Mouse (Mus musculus) kidney, postnatal 0 days (tissue): ENCODE results near the gene Prss29. TPM values are rescaled to one million over a fixed set of nuclear protein-coding genes. Genes with fewer than 3 reads are reported as not detected.

Source experiments
- ATAC-seq: fragments of 200-750 bp; cut with Nextera tagmentation; replicated peaks from 2 replicates; pipeline ENCODE4 v1.8.0; 2017; ENCODE audit warnings: low read depth, moderate number of reproducible peaks, moderate TSS enrichment, moderate library complexity; ENCODE audit not compliant: low FRiP score
- DNase-seq: peaks from one replicate; pipeline ENCODE4 v3.0.0-alpha.2; 2016; ENCODE audit warnings: low spot score
- H3K27ac ChIP-seq: fragments of 300-500 bp; sonication (generic); 2 replicates; pipeline ENCODE4 v1.5.1; 2014; ENCODE audit warnings: mild to moderate bottlenecking
- H3K27me3 ChIP-seq: fragments of 300-500 bp; sonication (generic); 2 replicates; pipeline ENCODE4 v1.6.1; 2014; ENCODE audit warnings: low read length, mixed read lengths; ENCODE audit not compliant: insufficient read depth
- H3K36me3 ChIP-seq: fragments of 300-500 bp; sonication (generic); 2 replicates; pipeline ENCODE4 v1.6.1; 2014; ENCODE audit warnings: low read length, mixed read lengths; ENCODE audit not compliant: insufficient read depth
- H3K4me1 ChIP-seq: fragments of 300-500 bp; sonication (generic); replicated peaks from 2 replicates; pipeline ENCODE4 v1.6.1; 2014; ENCODE audit warnings: antibody characterized with exemption, low read length, mixed read lengths; ENCODE audit not compliant: insufficient read depth
- H3K4me2 ChIP-seq: fragments of 300-500 bp; sonication (generic); 2 replicates; pipeline ENCODE4 v1.6.1; 2014; ENCODE audit warnings: mild to moderate bottlenecking, low read length, moderate library complexity, mixed read lengths
- H3K4me3 ChIP-seq: fragments of 300-500 bp; sonication (generic); replicated peaks from 2 replicates; pipeline ENCODE4 v1.5.1; 2014; ENCODE audit warnings: low read depth, low read length
- H3K9ac ChIP-seq: fragments of 300-500 bp; sonication (generic); 2 replicates; pipeline ENCODE4 v1.6.1; 2014; ENCODE audit warnings: low read depth, low read length
- H3K9me3 ChIP-seq: fragments of 300-500 bp; sonication (generic); replicated peaks from 2 replicates; pipeline ENCODE4 v1.6.1; 2016; ENCODE audit warnings: low read length, inconsistent platforms, mixed read lengths
- CTCF ChIP-seq: IDR thresholded peaks from 2 replicates; pipeline ENCODE4 v1.5.1; 2016; ENCODE audit warnings: antibody characterized with exemption, low read depth, mild to moderate bottlenecking, moderate library complexity
- WGBS: fragments of 180-500 bp; shearing (Covaris S2); extraction: QIAGEN DNeasy Blood & Tissue Kit; methylation state at CpG from one replicate; pipeline ENCODE4 v1.1.7; 2014; 5-methylcytosine and 5-hydroxymethylcytosine counted together
- polyA plus RNA-seq: library from polyadenylated mRNA; unstranded; fragments of >200 nt; fragmentation: Nextera tagmentation; extraction: Ambion mirVana; gene quantifications from 2 replicates; pipeline ENCODE4 v1.2.1, GENCODE M21; 2015

Gene Prss29
- polyA plus RNA-seq, 1 experiment from 2014 or later: not detected

DNA sequence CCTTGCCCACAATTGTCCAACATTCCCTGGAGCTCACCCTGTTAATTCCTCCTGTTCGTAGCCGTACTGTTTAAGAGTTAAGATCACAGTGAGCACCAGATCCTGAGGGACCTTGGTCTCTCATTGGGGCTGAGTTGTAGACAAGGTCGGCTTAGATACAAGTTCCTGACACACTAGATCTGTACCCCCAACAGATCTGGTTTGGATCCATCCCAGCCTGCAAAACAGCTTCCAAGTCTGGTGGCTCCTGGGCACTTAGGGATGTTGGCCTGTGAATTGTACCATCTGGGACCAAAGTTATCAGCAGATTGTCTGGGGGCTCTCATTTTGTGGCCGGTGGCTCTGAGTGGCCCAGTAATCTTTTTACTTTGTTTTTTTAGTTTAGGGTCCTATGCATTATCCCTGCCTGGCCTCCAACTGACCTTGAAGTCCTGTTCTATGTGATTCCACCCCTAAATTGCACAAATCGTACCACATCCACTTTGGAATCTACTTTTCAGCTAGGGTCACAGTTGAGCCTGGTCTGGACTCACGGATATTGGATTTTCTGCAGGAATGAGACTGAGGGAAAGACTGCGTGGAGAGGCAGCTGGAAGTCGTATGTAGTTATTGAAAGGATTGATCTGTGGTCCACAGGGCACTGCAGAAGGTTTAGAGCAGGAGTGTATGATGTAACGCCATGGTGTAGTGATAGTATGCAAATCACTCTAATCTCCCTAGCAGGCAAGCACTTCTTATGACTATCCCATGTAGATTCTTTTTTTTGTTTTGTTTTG, 43.7 kb upstream of the Prss29 start, which contains the start of gene Ube2i:
Gene Ube2i, minus strand, starts transcription at position 52 of the 776 bp plus-strand sequence.
- peak within 1 kb of the TSS; percentile 99 for H3K27ac ChIP-seq
- no peaks in the 10 kb centered on the region for H3K9me3 ChIP-seq
- peak within 1 kb of the TSS; percentile 100 for H3K4me3 ChIP-seq
- no peaks in the 10 kb centered on the region for H3K36me3 ChIP-seq
- WGBS: 84% methylated on average over 9 of the region's 9 CpGs
- H3K9ac ChIP-seq: peak within 1 kb of the TSS; percentile 100
- peak within 1 kb of the TSS; percentile 52 for H3K4me2 ChIP-seq
- no peak for TF ChIP-seq CTCF
- DNase-seq: no peak
- peaks cover 19% of the 10 kb centered on the region; the same call in 1 of the 2 replicates for H3K4me1 ChIP-seq
- ATAC-seq: no peak
- no peaks in the 10 kb centered on the region for H3K27me3 ChIP-seq

DNA sequence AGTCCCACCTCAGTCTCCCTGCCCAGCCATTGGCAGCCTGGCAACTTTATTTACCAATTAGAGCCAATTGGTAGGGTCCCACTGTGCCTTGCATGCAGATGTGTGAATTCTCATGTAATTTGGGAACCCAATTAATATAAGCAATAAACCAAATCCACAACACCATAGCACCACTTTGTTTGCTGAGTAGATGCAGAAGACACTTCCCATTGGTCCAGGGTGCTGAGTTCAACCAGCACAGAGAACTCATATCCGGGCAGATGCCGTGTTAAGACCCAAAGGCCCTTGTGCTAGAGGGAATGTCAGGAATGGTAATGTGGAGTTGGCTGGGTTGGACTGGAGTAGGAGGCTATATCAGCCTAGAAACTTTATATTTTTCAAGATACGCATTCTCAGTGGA, 42.6 kb upstream of the Prss29 start:
- WGBS: 94% methylated on average over 3 of the region's 3 CpGs

DNA sequence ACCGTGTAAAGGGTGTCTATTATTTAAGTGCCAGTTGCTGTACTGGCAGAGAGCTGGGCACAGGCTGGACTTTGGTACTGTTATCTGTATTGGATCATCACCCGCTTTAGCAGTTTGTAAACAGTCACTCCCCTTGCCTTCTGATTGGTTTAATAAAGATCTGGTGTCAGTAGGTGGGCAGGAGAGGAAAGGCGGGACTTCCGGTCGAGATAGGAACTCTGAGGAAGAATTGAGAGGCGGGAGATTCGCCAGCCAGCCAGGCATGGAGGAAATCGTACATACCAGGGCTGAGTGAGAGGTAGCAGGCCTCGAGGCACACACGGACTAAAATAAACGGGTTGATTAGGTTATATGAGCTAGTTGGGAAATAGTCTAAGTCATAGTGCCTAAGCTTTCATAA, 36.3 kb upstream of the Prss29 start:
- Histone ChIP-seq H3K4me2 (no peak overlapping the region), H3K27me3 (no peaks in the 10 kb centered on the region)

More for the DNA sequence above, 42.6 kb upstream of the Prss29 start:
- no peak overlapping the region for H3K4me2 ChIP-seq
- H3K9ac ChIP-seq: no peak overlapping the region
- no peak overlapping the region for H3K27ac ChIP-seq
- H3K9me3 ChIP-seq: no peaks in the 10 kb centered on the region
- H3K4me1 ChIP-seq: peaks cover 12% of the 10 kb centered on the region; the same call in 1 of the 2 replicates
- TF ChIP-seq CTCF: no peak
- no peaks in the 10 kb centered on the region for H3K36me3 ChIP-seq
- no peak for ATAC-seq
- H3K27me3 ChIP-seq: no peaks in the 10 kb centered on the region
- no peak overlapping the region for H3K4me3 ChIP-seq
- DNase-seq: no peak

DNA sequence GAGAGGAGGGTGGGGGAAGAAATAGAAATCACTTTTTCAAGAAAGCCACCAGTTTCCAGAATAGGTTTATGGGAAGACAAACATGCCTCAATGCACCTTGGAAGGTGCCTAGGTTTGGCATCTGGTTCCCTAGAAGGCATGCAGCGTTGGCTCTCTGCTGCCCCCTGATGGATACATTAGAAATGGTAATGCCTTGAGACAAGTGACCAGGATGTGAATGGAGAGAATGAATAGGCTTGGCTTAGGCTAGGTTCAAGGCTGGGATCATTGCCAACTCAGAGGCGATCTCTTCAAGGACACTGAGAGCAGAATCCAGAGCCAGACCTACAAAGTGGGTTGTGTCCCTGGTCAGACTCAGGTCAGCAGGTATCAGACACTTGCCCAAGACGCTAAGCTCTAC, 33.4 kb upstream of the Prss29 start:
- peak; percentile 97 for TF ChIP-seq CTCF
- no peaks in the 10 kb centered on the region for H3K36me3 ChIP-seq
- H3K9ac ChIP-seq: no peak overlapping the region
- H3K27ac ChIP-seq: no peak overlapping the region
- H3K4me3 ChIP-seq: no peak overlapping the region
- H3K27me3 ChIP-seq: no peaks in the 10 kb centered on the region
- 19% methylated on average over 3 of the region's 3 CpGs for WGBS
- ATAC-seq (no peak), DNase-seq (peak; percentile 73)
- no peaks in the 10 kb centered on the region for H3K9me3 ChIP-seq
- H3K4me2 ChIP-seq: no peak overlapping the region
- no peaks in the 10 kb centered on the region for H3K4me1 ChIP-seq

More for the DNA sequence above, 36.3 kb upstream of the Prss29 start:
- H3K9me3 ChIP-seq: no peaks in the 10 kb centered on the region
- H3K4me3 ChIP-seq: no peak overlapping the region
- no peak overlapping the region for H3K9ac ChIP-seq
- H3K27ac ChIP-seq: no peak overlapping the region
- ATAC-seq: no peak
- 33% methylated on average over 11 of the region's 11 CpGs for WGBS
- no peak for TF ChIP-seq CTCF
- H3K4me1 ChIP-seq: no peaks in the 10 kb centered on the region
- H3K36me3 ChIP-seq: no peaks in the 10 kb centered on the region
- peak; percentile 51 for DNase-seq

DNA sequence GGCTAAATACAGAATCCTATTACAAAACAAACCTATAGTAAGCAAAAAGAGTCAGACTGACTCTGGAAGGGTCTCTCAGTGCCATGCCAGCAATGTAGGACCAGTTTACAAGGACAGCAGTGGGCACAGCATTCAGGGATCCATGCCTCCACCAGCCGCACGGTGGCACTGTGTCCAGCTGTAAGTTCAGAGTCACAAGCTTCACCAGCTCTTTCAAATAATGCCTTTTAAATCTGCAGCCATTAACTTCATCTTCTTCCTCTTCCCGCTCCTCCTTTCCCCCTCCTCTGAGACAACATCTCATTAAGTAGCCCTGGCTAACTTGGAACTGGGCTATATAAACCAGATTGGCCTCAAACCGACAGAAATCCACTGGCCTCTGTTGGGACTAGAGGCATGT, 29.6 kb upstream of the Prss29 start:
- no peak for ATAC-seq
- no peak overlapping the region for H3K4me2 ChIP-seq

DNA sequence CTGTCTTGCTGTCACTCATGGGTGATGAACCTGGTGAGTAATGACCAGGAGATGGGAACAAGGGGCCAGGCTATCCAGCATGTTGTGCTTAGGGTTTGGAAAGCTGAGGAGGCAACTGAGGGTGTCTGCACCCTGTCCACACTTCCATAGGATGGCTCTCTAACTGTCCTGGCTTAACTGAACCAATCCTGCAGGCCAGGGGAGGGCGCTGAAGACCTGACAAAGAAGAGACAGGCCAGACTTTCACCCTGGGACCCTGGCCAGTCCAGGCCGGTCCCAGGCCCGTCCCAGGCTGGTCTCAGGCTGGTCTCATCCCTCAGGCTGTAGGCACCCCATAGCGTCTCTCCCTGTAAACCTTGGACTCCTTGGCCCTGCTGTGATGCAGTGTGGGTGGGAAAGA, 28.0 kb upstream of the Prss29 start:
- no peaks in the 10 kb centered on the region for H3K36me3 ChIP-seq
- no peak overlapping the region for H3K4me2 ChIP-seq
- 32% methylated on average over 4 of the region's 4 CpGs for WGBS
- H3K27ac ChIP-seq: no peak overlapping the region
- H3K4me1 ChIP-seq: no peaks in the 10 kb centered on the region
- no peak overlapping the region for H3K9ac ChIP-seq
- TF ChIP-seq CTCF: peak; percentile 37; the same call in 1 of the 2 replicates
- no peaks in the 10 kb centered on the region for H3K27me3 ChIP-seq
- H3K9me3 ChIP-seq: no peaks in the 10 kb centered on the region
- DNase-seq (no peak), ATAC-seq (no peak)
- H3K4me3 ChIP-seq: no peak overlapping the region

More for the DNA sequence above, 29.6 kb upstream of the Prss29 start:
- peak; percentile 66 for DNase-seq
- TF ChIP-seq CTCF: peak; percentile 77
- Histone ChIP-seq H3K27ac (no peak overlapping the region), H3K4me1 (no peaks in the 10 kb centered on the region), H3K4me3 (no peak overlapping the region), H3K36me3 (no peaks in the 10 kb centered on the region), H3K27me3 (no peaks in the 10 kb centered on the region), H3K9ac (no peak overlapping the region), H3K9me3 (no peaks in the 10 kb centered on the region)
- 17% methylated on average over 4 of the region's 4 CpGs for WGBS

DNA sequence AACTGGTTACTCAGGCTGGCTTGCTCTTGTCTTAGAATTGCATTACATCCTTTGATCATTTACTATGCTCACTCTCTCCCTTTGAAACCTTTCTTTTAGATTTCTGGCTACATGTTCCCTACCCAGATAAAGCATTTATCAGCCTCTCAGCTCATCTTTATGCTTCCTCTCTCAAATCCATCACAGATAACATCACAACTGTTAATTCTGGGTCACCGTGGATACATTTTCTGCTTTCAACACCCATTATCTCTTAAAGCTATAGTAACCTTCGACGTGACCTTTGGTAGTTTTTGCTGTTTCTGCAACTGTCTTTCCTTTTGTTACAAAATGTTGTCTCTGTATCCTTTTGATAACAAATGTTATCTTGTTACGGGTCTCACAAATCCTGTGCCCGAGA, 25.0 kb upstream of the Prss29 start:
- no peak for ATAC-seq
- Histone ChIP-seq H3K4me1 (no peaks in the 10 kb centered on the region), H3K9ac (no peak overlapping the region), H3K27ac (no peak overlapping the region), H3K9me3 (no peaks in the 10 kb centered on the region), H3K36me3 (no peaks in the 10 kb centered on the region), H3K27me3 (no peaks in the 10 kb centered on the region), H3K4me2 (no peak overlapping the region), H3K4me3 (no peak overlapping the region)
- no peak for DNase-seq
- 74% methylated on average over 5 of the region's 5 CpGs for WGBS
- TF ChIP-seq CTCF: no peak
